Mouse (Mus musculus) adrenal gland, adult 2 months (tissue): ENCODE measurements around the gene Nmt1. TPM values are rescaled to one million over a fixed set of nuclear protein-coding genes. Genes with fewer than 3 reads are reported as not detected.

ENCODE experiments used
- DNase-seq: peaks from one replicate; pipeline ENCODE4 v3.0.0; 2021
- polyA plus RNA-seq: library from polyadenylated mRNA; depleted of rRNA; stranded (reverse); fragments of >200 nt; gene quantifications from 2 replicates; pipeline ENCODE4 v1.2.3, GENCODE M21; 2012
- total RNA-seq, 2 experiments: library from RNA; stranded (reverse); gene quantifications; 2 replicates each; pipeline ENCODE4 v1.2.3; 2021

The Nmt1 gene
- total and polyA plus RNA-seq, 3 experiments = 25.6 to 112 (median 106) TPM

DNA sequence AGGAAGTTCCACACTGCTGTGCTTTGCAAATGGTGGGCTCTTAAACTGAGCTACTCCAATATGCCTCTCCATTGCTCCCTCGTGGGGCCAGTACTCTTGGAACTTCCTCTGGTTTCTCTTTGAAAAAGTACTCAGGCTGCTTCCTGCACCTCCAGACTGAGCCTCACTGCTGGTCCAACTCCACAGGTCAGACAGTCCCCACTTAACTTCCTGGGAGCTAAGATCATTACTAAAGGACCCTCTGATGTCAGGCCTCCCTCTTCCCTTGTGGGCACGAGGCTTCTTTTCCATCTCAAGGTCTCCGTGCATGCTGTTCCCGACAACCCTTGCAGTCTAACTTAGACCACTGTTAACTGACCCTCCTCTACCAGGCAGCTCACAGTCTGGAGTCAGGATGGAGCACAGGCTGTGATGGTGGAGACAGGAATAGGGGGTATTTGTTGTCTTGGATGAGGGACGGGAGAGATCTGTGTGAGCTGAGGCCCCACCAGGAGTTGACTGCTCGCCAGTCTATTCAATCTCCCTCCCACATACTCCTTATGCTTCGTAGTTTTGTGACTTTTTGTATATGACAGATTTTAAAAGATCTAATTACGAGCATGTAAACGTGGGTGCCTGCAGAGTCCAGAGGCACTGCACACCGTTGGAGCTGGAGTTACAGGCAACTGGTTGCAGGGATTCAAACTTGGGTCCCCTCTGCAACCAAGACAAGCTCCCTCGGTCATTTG is 22.6 kb upstream of the Nmt1 start:
- no peak for DNase-seq

DNA sequence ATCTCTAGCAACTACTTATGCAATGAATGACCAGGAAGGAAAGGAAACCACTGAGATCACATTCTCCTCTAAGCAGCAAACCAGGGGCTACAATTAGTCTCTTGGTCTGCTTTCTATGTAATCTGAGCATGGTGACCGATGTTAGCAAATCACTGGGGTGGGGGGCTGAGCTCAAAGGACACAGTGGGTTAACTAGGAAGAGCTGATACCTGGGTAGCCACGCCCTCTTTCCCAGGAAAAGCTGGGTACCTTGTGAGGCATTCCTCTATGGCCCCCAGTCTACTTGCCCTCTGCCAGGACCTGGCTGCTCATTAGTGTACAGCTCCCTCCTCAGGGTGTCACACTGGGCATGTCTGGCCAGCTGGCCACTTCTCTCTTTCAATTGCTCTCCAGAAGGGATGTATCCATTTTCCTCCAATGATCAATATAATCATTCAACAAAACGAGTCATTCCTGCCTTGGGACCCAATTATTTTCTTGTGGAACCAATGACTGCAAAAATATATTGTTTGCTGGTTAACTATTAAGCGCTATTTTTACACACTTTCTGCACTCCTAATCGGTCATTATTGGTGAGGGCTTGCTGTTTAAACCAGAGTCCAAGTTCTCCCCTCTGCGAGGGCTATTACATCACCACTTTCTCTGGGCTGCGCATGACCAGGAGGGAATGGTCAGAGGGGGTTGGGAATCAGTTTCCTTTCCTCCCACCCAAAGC is 21.5 kb upstream of the Nmt1 start:
- DNase-seq = no peak

DNA sequence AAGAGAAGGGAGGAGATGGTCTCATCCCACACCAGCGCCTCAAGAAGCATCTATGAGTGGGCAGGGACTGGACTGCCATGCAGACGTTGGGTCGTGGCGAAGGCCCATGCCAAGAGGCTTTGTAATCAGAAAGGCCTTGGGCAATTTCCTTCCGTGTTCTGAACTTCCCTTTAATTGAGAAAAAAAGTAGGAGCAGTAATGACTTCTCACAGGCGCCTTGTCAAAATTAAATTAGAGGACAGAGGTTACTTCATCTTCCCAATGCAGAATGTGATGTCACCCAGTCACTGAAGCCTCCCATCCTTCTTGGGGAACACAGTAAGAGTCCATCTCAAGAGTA is 21.0 kb upstream of the Nmt1 start:
- peak; percentile 21 for DNase-seq

DNA sequence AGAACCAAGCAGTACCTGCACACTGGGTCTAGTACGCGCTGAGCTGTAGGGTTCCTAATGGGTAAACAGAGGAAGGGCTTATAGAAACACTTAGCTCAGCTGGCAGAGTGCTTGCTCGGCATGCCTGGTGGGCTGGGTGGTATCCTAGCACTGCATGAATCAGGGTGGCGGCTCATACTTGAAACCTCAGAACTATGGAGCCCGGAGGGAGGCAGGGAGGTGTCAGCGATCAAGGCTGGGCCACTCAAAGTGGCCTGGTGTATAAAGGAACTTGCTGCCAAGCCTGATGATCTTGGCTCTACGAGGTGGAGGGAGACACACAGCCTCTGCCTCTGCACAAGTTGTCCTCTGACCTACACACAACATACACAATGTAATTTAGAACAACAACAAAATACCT is 19.4 kb upstream of the Nmt1 start:
- no peak for DNase-seq

DNA sequence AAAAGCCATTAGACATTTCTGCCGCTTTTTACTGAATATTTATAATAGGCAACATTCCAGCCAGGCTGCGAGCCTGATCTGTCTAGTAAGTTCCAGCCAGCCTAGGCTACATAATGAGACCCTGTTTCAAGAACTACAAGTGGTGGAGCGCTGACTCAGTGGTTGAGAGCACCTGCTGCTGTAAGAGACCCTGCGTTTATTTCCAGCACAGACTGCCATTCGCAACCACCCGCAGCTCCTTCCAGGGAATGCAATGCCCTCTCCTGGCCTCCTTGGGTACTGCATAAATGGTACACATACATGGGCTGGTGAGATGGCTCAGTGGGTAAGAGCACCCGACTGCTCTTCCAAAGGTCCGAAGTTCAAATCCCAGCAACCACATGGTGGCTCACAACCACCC is 18.8 kb upstream of the Nmt1 start:
- DNase-seq = no peak

DNA sequence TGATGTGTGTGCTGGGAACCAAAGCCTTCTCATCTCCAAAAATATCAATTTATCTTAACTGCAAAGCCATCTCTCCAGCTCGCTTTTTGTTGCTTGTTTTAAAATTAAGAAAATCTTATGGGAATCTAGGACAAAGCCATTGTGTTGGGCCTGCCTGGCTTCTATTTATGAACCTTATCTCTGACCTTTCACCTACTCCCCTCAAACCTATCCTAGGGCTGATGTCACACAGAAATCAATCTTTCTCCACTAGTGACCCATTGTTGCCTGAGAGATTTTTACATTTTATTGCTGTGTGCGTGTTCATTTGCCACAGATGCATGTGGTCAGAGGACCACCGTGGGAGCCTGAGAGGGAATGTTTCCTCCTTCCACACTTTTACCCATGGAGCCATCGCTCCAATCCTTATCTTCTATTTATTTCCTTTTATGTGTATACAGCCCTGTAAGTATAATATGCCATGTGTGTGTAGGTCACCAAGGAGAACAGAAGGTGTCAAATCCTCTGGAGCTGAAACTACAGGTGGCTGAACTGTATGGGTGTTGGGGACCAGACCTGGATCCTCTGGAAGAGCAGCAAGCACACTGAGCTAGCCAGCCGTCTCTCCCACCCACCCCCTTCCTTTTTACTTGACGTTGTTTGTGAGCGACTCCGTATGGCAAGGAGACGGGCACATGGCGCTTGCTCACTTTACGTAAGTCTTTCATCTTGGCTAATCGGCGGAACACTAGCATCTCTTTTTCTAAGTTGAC is 17.4 kb upstream of the Nmt1 start:
- DNase-seq = no peak

DNA sequence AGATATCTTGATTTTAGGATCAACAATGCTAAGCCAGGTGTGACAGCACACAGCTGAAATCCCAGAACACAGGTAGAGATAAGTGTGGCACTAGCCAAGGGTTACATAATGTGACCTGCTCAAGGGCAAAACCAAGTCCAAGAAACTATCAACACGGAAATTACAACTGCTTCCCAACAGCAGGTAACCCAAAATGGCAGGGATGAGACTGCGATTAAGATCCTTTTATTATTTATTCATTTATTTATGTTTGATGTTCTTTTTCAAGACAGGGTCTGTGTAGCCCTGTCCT is 16.8 kb upstream of the Nmt1 start:
- DNase-seq = no peak

DNA sequence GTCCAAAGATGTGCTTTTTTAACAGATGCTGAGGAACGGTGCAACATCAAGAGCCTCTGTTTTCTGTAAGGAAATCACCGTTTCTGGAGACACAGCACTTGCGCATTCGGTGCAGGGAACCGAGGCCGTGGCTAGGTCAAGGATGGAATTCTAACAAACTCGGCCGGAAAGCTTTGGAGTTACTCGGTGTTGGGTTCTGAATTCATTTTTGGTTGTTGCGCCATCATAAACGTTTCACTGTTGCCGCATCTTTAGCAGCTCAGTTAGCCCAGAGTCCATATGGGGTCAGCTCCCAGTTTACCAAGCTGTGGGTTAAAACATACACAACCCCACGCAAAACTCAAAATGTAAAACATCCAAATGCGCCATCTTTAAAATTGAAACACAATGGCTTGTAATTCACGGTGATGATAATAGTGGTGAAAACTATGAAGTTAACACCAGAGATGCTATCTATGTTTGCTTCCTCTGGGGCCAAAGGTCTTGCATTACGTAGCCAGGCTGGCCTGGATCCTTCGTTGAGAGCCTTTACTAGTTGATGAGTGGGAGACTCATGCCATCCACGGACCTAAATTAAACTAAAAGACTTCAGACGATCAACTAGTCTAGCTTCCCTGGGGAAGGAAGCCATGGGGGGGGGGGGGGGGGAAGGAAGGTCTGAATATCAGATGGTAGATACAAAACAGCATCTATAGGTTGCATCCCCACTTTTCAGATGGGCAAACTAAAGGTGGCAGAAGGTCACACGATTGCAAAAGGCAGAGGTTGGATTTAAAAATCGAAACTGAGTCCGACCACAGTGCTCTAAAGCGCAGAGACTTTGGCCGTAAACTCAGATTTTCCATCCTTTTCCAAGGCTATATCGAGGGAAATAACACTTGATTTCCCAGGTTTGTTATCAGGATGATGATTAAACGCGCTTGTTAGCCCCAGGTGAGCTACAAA is 11.8 kb upstream of the Nmt1 start:
- DNase-seq = no peak

DNA sequence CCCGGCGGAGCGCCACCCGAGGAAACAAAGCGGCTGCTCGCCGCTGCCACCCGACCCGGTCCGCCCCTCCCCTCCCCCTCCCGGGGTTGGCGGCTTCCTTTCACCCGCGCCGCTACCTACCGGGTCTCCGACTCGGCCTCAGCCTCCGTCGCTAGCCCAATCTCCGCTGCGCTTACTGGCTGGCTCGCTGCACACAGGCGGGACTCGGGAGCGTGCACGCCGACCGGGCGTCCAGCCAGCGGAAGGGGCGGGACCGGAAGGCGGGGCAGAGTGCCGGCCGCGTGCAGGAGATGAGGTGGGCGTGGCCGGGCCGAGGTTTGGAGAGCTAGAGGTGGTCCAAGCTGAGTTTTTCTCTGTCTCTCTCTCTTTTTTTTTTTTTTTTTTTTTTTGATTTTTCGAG is 11.1 kb upstream of the Nmt1 start:
- peak; percentile 99 for DNase-seq

DNA sequence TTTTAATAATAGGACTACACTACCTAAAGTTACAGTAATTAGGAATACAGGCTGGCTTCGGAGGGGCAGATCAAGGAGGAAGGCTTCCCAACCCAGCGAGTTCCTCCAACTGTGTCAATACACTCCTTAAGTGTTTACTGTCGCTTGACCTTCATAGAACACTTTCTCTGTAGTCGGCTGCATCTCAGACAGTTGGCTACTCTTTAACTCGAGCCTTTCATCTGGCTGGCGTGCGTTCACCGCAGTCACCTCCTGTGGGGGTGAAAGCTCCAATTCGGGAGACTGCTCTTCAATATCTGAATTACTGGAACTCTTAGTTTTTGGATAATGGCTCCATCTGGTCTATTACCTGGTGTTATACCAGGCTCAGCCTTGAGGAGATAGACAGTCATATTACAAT is 10.3 kb upstream of the Nmt1 start:
- no peak for DNase-seq

DNA sequence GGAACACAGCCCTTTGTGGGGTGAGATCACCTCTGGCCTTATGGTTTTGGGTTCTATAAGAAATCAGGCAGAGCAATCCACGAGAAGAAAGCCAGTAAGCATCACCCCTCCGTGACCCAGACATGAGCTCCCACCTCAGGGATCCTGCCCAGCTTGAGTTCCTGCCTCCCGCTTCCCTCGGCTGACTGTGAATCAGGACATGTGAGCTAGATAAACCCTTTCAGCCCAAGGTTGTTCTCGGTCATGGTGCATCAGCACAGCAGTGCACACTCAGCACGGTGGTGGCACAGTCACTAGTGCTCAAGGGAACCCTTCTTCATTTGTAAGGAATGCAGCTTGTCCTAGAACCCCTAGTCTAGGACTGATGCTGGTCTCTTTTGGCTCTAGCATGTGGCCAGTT is 9.1 kb upstream of the Nmt1 start:
- peak; percentile 47 for DNase-seq

DNA sequence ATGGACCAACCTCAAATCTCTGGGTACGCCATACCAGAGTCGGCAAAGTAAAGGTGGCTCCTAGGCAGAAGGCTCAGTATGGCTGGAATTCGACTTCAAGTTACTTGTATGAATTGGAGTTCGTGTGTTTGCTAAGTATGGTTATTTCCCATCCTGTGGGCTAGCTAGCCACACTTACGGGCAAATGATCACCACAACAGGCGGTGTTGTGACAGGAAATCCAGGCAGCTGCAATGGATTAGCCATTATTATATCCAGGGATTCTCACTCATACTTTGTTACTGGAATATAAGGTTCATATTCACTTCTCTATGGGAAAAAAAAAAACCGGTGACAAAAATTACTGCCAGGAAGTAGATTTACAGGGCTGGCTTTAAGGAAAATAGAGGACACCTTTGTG is 8.7 kb upstream of the Nmt1 start:
- no peak for DNase-seq

DNA sequence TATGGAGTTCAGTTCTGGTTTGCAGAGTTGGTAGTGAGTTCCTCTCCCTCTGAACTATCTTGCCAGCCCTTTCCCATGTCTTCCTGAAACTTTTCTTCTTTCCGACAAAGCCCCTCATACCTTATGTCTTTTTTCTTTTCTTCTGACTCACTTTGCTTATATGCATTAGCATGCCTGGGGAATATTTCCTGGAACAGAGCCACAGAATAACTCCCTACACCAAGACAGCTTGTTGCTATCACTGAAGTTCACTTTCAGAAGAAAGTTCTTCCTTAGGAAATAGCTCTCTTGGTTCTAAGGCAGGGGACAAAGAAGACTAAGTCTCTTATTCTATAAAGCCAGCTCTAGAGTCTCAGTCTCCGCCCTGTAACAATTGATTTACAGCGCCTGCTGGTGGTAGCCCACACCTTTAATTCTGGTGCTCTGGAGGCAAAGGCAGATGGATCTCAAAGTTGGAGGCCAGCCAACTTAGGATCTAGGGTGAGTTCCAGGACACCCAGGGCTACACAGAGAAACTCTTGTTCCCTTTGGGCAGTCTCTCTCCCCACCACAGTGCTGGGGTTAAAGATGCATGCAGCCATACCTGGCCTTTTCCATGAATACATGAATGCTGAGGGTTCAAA is 7.2 kb upstream of the Nmt1 start:
- no peak for DNase-seq

DNA sequence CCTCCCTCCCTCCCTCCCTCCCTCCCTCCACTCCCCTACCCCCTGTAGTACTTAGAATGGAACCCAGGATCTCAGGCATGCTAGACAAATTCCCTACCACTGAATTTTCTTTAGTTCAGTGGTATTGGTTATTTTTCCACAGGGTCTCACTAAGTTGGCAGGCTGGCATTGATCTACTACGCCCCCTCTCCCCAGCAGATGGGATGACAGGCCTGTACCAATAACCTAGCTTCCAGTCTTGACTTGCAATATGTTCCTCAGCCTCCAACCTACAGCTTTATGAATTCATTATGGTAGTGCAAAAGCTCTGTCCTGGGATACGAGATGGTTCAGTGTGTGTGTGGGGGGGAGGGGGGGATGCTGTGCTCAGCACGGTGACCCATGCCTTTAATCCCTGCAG is 4.0 kb upstream of the Nmt1 start:
- DNase-seq = no peak

DNA sequence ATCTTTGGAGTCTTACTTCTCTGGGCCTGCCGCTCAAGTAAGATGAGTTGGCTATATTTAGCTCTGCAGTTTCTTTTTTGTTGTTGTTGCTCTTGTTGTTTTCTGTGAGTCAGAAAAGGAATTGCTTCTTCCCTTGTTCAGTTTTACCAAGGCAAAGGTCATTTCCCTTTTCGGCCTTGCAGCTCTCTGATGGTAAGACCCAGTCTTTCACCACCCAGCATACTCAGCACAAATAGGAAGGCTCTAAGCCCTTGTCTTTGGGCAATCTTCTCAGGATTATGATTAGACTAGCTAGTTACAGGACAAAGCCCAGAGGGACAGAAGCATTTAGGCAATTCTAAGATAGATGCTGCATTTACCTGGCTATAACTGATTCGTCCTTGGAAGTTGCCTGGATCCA is 1.1 kb upstream of the Nmt1 start:
- peak; percentile 45 for DNase-seq

DNA sequence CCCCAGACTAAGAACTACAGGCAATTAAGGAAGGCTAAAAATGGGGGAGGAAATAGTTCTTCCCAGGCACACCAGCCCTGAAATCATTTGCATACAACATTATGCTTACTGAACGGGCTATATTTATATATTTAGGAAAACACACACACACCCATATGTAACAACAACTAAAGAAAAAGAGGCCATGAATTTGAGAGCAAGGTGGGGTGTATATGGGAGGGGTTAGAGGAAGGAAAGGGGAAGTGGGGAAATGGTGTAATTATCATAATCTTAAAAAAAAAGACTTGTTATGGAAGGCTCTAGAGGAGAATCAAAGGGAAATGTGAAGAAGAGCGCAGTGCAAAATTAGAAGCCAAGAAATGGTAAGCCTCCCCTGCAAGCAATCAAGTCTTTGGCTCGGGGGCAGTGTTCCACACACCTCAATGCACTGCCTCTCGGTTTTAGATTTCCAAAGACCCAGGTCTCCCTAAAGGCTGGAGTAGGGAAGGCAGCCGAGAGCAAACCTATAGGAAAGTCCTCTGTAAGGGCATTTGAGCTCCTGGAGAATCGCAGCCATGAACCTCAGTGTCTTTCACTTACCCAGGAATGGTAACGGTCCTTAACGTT is 317 bp upstream of the Nmt1 start:
- no peak for DNase-seq

DNA sequence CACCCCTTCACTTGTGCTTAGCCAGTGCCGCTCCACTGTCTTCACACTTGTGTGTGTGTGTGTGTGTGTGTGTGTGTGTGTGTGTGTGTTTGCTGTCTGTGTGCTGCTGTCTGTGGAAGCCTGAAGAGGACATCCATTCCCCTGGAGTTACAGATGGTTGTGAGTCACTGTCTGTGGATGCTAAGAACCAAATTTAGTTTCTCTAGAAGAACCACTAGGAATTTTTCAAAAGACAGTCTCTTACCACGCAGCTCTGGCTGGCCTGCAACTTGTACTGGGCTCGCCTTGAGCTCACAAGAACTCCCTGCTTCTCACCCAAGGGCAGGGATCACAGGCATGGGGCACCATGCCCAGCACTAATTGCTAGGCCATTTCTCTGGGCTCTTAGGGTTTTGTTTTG is 5.0 kb downstream of the Nmt1 start:
- no peak for DNase-seq

DNA sequence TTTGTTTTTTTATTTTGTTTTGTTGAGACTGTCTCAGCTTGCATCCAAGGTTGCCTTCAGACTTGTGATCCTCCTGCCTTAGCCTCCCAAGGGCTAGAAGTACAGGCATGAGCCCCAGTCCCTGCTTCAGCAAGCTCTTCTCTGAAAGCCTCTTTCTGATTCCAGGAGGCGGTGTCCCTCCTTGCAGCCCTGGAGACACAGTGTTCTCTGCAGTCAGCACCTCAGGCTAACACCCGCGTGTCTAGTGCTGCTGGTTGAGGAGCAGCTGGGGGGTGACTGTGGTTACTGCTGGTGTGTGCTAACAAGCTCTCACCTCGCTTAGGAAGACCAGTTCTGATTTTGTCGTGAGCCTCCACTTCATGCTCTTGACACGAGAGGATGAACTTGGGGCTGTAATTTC is 7.0 kb downstream of the Nmt1 start:
- DNase-seq = no peak

DNA sequence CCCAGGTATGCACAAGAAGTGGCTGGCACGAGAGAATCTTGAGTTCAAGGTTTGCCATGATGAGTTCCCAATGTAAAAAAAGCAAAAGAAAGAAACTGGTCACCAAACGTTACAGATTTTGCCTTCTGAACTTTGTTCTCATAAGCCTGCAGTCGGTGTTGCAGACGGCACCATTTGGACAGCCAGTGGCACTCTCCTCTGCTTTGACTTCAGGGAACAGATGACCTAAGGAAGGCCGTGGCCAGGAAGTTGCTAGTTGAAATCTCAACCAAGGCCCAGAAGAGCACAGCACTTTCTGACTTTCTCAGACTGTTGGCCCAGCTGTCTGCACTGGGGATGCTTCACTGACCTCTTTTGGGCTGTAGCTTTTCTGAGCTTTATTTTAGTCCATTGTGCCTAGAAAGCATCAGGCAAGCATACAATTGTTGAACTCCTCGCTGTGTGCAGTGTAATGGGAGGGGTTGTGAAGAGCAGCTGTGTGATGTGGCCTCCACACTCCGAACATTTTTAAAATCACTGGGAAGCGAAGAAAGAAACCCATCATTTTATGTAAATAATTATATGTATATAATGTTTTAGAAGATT is 9.0 kb downstream of the Nmt1 start:
- DNase-seq = no peak

DNA sequence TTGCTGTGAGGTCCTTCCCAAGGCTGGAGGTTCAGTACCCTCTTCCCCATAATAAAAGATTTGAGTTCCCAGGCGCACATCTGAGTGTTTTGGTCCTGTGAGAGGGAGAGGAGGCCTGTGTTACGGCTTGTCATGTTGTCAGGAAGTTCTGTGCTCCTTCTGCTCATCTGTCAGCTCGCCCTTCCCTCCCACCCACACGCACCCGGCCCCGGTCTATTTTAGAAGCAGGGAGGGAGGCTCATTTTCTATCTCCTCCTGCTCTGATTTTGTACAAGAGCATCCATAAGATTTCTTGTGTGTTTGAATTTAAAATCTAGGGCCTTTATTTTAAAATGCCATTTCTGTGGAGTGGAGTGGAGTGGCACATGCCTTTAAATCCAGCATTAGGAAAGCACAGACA is 10.0 kb downstream of the Nmt1 start:
- no peak for DNase-seq

DNA sequence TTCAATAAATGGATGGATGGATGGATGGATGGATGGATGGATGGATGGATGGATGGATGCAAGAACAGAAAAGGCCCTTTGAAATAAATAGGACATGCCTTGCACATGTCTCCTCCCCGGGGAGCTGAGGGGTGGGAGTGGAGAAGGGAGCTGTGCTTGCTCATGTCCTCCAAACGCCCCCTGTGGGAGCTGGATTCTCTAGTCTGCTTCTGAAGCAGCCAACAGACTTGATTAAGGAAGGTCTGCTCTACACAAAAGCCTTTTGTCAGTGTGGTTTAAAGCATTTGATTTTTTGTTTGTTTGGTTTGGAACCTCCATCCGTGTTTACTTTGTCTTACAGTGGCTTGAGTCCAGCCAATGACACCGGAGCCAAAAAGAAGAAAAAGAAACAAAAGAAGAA is 14.8 kb downstream of the Nmt1 start:
- no peak for DNase-seq
